Mouse (Mus musculus): ENCODE results near the gene Uspl1. TPM values are rescaled to one million over a fixed set of nuclear protein-coding genes. Genes with fewer than 3 reads are reported as not detected.

Gene Uspl1
- polyA plus RNA-seq, 1 experiment from 2014 or later, result 65.1 TPM

DNA sequence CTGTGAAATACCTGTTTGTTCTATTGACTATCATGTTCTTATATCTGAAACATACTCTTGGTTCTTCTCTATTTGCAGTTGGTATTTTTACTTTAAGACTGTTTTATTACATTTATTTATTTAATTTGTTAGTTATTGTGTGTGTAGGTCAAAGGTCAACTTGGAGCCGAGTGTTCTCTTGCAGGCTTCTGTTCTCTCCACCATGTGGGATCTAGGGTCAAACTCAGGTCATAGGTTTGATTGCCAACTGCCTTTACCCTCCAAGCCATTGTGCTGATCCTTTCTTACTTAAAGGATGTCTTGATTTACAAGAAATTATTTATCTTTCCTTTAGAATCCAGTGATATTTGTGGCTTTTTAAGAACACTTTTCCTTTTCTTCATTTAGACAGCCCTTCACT, 12.5 kb downstream of the Uspl1 start:
- DNase-seq, result no peak
- Histone ChIP-seq H3K27me3 (ENCODE audit: control insufficient read depth, insufficient read depth, low read length) (no peaks in the 10 kb centered on the region), H3K4me3 (replicated peaks; ENCODE audit: low read depth, low read length) (no peak overlapping the region), H3K4me1 (ENCODE audit: control insufficient read depth, insufficient read depth, low read length) (peaks cover 11% of the 10 kb centered on the region), H3K9ac (replicated peaks; ENCODE audit: low read length) (no peak overlapping the region), H3K4me2 (ENCODE audit: low read length) (no peak overlapping the region), H3K36me3 (ENCODE audit: control insufficient read depth, insufficient read depth, low read length) (peaks cover 69% of the 10 kb centered on the region), H3K27ac (replicated peaks; ENCODE audit: low read depth, low read length) (no peak overlapping the region), H3K9me3 (ENCODE audit: control insufficient read depth, low read length) (no peaks in the 10 kb centered on the region)
- WGBS, result 0% methylated on average over 1 of the region's 1 CpGs
- ATAC-seq (ENCODE audit: low FRiP score, low TSS enrichment), result no peak

DNA sequence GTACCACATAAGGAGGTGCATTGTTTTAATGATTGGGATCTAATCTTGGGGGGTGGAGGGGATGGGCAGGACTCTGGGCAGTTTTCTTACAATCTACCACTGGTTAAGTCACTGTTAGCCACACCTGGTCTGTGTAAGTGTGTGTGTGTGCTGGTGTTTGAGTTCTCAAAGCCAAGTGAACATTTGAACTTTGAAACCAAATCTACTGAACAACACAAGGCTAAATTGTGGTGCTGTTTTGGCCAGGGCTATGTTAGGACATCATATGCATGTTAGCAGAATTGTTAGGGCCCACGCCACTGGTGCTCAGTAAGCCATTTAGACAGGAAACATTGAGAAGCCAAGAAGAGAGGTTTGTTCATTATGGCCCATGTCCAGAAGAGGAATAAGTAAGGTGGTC, 14.6 kb downstream of the Uspl1 start:
- peaks cover 71% of the 10 kb centered on the region for H3K36me3 ChIP-seq (ENCODE audit: control insufficient read depth, insufficient read depth, low read length)
- H3K9ac ChIP-seq (replicated peaks; ENCODE audit: low read length), result no peak overlapping the region
- H3K4me3 ChIP-seq (replicated peaks; ENCODE audit: low read depth, low read length), result no peak overlapping the region
- H3K4me2 ChIP-seq (ENCODE audit: low read length), result no peak overlapping the region
- no peaks in the 10 kb centered on the region for H3K9me3 ChIP-seq (ENCODE audit: control insufficient read depth, low read length)
- DNase-seq (no peak), ATAC-seq (ENCODE audit: low FRiP score, low TSS enrichment) (no peak)
- no peaks in the 10 kb centered on the region for H3K27me3 ChIP-seq (ENCODE audit: control insufficient read depth, insufficient read depth, low read length)
- 93% methylated on average over 1 of the region's 1 CpGs for WGBS
- peaks cover 11% of the 10 kb centered on the region for H3K4me1 ChIP-seq (ENCODE audit: control insufficient read depth, insufficient read depth, low read length)
- no peak overlapping the region for H3K27ac ChIP-seq (replicated peaks; ENCODE audit: low read depth, low read length)

DNA sequence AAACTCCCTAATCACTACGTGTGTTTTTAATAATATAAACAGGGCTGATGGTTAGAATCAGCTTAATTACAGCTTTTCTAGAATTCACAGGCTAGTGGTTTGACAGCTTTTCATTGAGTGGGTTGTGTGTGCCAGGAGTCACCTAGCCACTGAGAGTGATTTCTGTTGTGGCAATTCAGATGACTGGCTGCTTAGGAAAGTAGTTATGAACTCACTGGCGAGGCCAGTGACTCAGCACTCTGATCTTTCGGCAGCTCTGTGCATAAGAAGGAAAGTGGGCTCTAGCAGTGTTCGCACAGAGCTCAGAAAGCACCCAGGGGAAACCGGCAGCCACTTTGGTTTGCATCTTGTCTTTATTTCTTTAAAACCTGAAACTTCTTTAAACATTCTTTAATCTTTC, 18.8 kb downstream of the Uspl1 start:
- ATAC-seq (ENCODE audit: low FRiP score, low TSS enrichment) (no peak), DNase-seq (no peak)
- Histone ChIP-seq H3K36me3 (ENCODE audit: control insufficient read depth, insufficient read depth, low read length) (peaks cover 56% of the 10 kb centered on the region), H3K4me1 (ENCODE audit: control insufficient read depth, insufficient read depth, low read length) (no peaks in the 10 kb centered on the region), H3K27ac (replicated peaks; ENCODE audit: low read depth, low read length) (no peak overlapping the region), H3K4me3 (replicated peaks; ENCODE audit: low read depth, low read length) (no peak overlapping the region), H3K9ac (replicated peaks; ENCODE audit: low read length) (no peak overlapping the region), H3K4me2 (ENCODE audit: low read length) (no peak overlapping the region), H3K27me3 (ENCODE audit: control insufficient read depth, insufficient read depth, low read length) (no peaks in the 10 kb centered on the region), H3K9me3 (ENCODE audit: control insufficient read depth, low read length) (no peaks in the 10 kb centered on the region)
- WGBS, result 85% methylated on average over 5 of the region's 5 CpGs

DNA sequence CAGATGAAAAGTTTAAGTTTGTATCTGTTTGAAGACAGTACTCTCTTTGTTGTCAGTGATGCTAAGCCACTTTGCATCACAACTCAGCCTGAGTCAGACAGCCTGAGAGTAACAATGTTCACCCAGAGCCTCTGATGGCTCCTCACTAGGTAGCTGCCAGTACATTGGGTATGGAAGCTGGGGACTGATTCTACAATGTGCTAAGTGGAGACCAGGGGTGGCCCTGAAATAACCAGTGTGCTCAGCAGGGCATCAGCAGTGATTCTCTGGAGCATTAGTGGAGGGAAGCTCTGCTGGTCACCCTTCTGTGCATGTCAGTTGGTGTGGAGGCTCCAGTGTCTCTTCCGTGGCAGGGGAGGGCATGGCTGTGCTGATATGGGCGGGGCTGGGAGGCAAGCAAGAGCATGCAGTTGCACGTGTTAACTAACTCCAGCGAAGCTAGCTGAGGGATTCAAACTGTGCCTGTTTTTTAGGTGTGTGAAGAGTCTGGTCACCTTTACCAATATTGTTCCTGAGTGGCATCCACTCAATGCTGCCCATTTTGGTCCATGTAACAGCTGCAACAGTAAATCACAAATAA, 19.7 kb downstream of the Uspl1 start:
- H3K27ac ChIP-seq (replicated peaks; ENCODE audit: low read depth, low read length), result no peak overlapping the region
- no peaks in the 10 kb centered on the region for H3K27me3 ChIP-seq (ENCODE audit: control insufficient read depth, insufficient read depth, low read length)
- H3K4me1 ChIP-seq (ENCODE audit: control insufficient read depth, insufficient read depth, low read length), result no peaks in the 10 kb centered on the region
- DNase-seq (no peak), ATAC-seq (ENCODE audit: low FRiP score, low TSS enrichment) (no peak)
- H3K4me3 ChIP-seq (replicated peaks; ENCODE audit: low read depth, low read length), result no peak overlapping the region
- no peaks in the 10 kb centered on the region for H3K9me3 ChIP-seq (ENCODE audit: control insufficient read depth, low read length)
- H3K9ac ChIP-seq (replicated peaks; ENCODE audit: low read length), result no peak overlapping the region
- peaks cover 52% of the 10 kb centered on the region for H3K36me3 ChIP-seq (ENCODE audit: control insufficient read depth, insufficient read depth, low read length)
- 86% methylated on average over 4 of the region's 4 CpGs for WGBS
- no peak overlapping the region for H3K4me2 ChIP-seq (ENCODE audit: low read length)

DNA sequence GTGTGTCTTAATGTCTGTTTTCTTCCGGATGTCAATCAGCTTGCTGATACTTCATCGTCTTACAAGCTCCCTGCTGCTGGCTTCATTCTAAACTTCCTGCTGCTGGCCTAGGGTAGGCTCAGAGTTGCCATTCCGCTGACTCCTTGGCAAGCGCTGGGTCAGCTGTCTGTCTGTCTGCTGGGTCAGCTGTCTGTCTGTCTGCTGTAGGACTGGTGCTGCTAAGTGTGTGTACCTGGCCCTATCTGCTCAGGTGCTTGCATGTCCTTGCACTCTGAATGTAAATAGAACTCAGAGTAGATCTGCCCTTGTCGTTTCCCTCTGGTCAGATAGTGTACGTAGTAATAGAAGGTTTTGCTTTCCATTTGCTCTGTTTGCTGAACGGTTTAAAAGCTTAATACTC, 20.7 kb downstream of the Uspl1 start:
- Histone ChIP-seq H3K4me3 (replicated peaks; ENCODE audit: low read depth, low read length) (no peak overlapping the region), H3K27ac (replicated peaks; ENCODE audit: low read depth, low read length) (no peak overlapping the region), H3K9ac (replicated peaks; ENCODE audit: low read length) (no peak overlapping the region), H3K9me3 (ENCODE audit: control insufficient read depth, low read length) (no peaks in the 10 kb centered on the region), H3K4me2 (ENCODE audit: low read length) (no peak overlapping the region), H3K36me3 (ENCODE audit: control insufficient read depth, insufficient read depth, low read length) (peaks cover 54% of the 10 kb centered on the region), H3K27me3 (ENCODE audit: control insufficient read depth, insufficient read depth, low read length) (no peaks in the 10 kb centered on the region), H3K4me1 (ENCODE audit: control insufficient read depth, insufficient read depth, low read length) (0 out of 2 replicates have a peak, but pooled peaks cover 3% of the 10 kb centered on the region)
- ATAC-seq (ENCODE audit: low FRiP score, low TSS enrichment) (no peak), DNase-seq (no peak)
- WGBS, result 88% methylated on average over 7 of the region's 7 CpGs

DNA sequence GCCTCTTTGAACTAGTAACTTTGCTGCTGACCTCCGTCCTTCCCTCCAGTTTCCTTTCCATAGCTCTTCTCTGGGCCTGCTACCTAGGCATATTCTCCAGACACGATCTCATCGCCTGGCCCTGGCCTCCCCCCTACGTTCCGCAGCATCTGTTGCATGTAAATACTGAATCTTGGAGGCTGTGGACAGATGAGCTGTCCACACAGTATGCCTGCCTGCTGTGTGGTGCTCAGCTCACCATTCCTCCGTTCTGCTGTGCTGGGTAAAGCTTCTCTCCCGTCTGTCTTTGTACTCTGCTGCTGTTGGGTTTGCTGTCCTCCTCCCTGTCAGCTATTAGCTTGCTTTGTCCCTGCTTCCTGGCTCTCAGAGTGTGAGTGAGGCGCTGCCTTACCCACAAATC, 21.1 kb downstream of the Uspl1 start:
- Histone ChIP-seq H3K4me1 (ENCODE audit: control insufficient read depth, insufficient read depth, low read length) (0 out of 2 replicates have a peak, but pooled peaks cover 6% of the 10 kb centered on the region), H3K36me3 (ENCODE audit: control insufficient read depth, insufficient read depth, low read length) (peaks cover 58% of the 10 kb centered on the region), H3K4me2 (ENCODE audit: low read length) (no peak overlapping the region), H3K27ac (replicated peaks; ENCODE audit: low read depth, low read length) (no peak overlapping the region), H3K4me3 (replicated peaks; ENCODE audit: low read depth, low read length) (no peak overlapping the region), H3K27me3 (ENCODE audit: control insufficient read depth, insufficient read depth, low read length) (no peaks in the 10 kb centered on the region), H3K9me3 (ENCODE audit: control insufficient read depth, low read length) (no peaks in the 10 kb centered on the region), H3K9ac (replicated peaks; ENCODE audit: low read length) (no peak overlapping the region)
- ATAC-seq (ENCODE audit: low FRiP score, low TSS enrichment) (no peak), DNase-seq (no peak)
- 62% methylated on average over 8 of the region's 8 CpGs for WGBS

DNA sequence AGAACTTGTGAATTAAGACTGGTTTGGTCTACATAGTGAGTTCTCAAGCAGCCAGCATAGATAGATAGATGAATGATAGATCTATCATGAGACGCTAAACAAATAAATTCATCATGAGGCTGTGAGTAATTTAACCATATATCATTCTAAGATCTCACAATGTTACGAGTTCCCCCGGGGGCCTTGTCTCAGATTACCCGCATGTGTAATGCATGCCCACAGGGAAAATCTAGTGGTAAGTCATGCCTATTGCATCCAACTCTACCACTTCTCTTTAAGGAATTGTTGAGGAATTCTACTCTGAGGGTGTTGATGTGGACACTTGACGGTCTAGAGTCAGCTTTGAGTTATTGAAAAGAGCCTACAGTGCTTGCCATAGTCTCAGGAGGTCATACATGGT, 22.1 kb downstream of the Uspl1 start:
- no peak overlapping the region for H3K9ac ChIP-seq (replicated peaks; ENCODE audit: low read length)
- H3K4me1 ChIP-seq (ENCODE audit: control insufficient read depth, insufficient read depth, low read length), result 0 out of 2 replicates have a peak, but pooled peaks cover 9% of the 10 kb centered on the region
- DNase-seq (no peak), ATAC-seq (ENCODE audit: low FRiP score, low TSS enrichment) (no peak)
- no peak overlapping the region for H3K27ac ChIP-seq (replicated peaks; ENCODE audit: low read depth, low read length)
- H3K9me3 ChIP-seq (ENCODE audit: control insufficient read depth, low read length), result no peaks in the 10 kb centered on the region
- peaks cover 56% of the 10 kb centered on the region for H3K36me3 ChIP-seq (ENCODE audit: control insufficient read depth, insufficient read depth, low read length)
- H3K4me3 ChIP-seq (replicated peaks; ENCODE audit: low read depth, low read length), result no peak overlapping the region
- 79% methylated on average over 5 of the region's 5 CpGs for WGBS
- H3K27me3 ChIP-seq (ENCODE audit: control insufficient read depth, insufficient read depth, low read length), result no peaks in the 10 kb centered on the region
- no peak overlapping the region for H3K4me2 ChIP-seq (ENCODE audit: low read length)

DNA sequence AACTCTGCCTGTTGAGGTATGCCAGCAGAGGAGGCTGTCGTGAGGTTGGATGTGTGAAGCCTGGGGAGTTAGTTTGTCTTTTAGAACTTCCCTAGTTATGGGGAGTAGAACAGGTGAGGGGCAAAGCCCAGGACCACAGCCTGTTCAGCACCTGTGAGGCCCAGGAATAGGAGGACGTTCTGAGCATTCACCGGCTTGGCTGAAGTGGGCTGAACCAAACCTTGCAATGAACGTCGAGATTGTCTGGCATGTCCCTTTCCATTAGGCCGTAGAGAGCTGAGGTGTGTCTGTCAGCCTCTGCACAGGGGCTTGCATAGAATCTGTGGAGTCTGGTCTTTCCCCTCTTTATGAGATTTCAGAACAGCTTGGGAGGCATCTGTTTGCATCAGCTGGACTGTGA, 23.5 kb downstream of the Uspl1 start:
- H3K4me1 ChIP-seq (ENCODE audit: control insufficient read depth, insufficient read depth, low read length), result 0 out of 2 replicates have a peak, but pooled peaks cover 9% of the 10 kb centered on the region
- ATAC-seq (ENCODE audit: low FRiP score, low TSS enrichment), result no peak
- H3K9me3 ChIP-seq (ENCODE audit: control insufficient read depth, low read length), result no peaks in the 10 kb centered on the region
- peaks cover 55% of the 10 kb centered on the region for H3K36me3 ChIP-seq (ENCODE audit: control insufficient read depth, insufficient read depth, low read length)
- no peak overlapping the region for H3K27ac ChIP-seq (replicated peaks; ENCODE audit: low read depth, low read length)
- 33% methylated on average over 6 of the region's 6 CpGs for WGBS
- DNase-seq, result no peak
- H3K4me2 ChIP-seq (ENCODE audit: low read length), result no peak overlapping the region
- no peak overlapping the region for H3K4me3 ChIP-seq (replicated peaks; ENCODE audit: low read depth, low read length)
- no peaks in the 10 kb centered on the region for H3K27me3 ChIP-seq (ENCODE audit: control insufficient read depth, insufficient read depth, low read length)
- H3K9ac ChIP-seq (replicated peaks; ENCODE audit: low read length), result no peak overlapping the region

DNA sequence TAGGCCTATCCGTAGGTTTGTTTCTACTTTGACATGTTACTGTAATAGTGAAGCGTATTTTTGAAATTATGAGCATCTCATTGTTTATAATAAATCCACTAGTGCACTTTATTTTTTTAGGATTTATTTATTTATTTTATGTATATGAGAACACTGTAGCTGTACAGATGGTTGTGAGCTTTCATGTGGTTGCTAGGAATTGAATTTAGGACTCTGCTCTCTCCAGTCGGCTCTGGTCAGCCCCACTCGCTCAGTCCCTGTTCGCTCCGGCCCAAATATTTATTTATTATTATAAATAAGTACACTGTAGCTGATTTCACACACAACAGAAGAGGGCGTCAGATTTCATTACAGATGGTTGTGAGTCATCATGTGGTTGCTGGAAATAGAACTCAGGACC, 24.6 kb downstream of the Uspl1 start:
- no peak for ATAC-seq (ENCODE audit: low FRiP score, low TSS enrichment)
- Histone ChIP-seq H3K27me3 (ENCODE audit: control insufficient read depth, insufficient read depth, low read length) (no peaks in the 10 kb centered on the region), H3K27ac (replicated peaks; ENCODE audit: low read depth, low read length) (peak overlapping the region; percentile 38; the same call in 1 of the 2 replicates), H3K4me1 (ENCODE audit: control insufficient read depth, insufficient read depth, low read length) (0 out of 2 replicates have a peak, but pooled peaks cover 9% of the 10 kb centered on the region), H3K9ac (replicated peaks; ENCODE audit: low read length) (no peak overlapping the region), H3K4me3 (replicated peaks; ENCODE audit: low read depth, low read length) (no peak overlapping the region), H3K36me3 (ENCODE audit: control insufficient read depth, insufficient read depth, low read length) (peaks cover 55% of the 10 kb centered on the region), H3K4me2 (ENCODE audit: low read length) (no peak overlapping the region), H3K9me3 (ENCODE audit: control insufficient read depth, low read length) (no peaks in the 10 kb centered on the region)
- no peak for DNase-seq
- WGBS, result 51% methylated on average over 7 of the region's 7 CpGs

Data from midbrain, embryonic 14.5 days (tissue).